In the genomic region with DNA sequence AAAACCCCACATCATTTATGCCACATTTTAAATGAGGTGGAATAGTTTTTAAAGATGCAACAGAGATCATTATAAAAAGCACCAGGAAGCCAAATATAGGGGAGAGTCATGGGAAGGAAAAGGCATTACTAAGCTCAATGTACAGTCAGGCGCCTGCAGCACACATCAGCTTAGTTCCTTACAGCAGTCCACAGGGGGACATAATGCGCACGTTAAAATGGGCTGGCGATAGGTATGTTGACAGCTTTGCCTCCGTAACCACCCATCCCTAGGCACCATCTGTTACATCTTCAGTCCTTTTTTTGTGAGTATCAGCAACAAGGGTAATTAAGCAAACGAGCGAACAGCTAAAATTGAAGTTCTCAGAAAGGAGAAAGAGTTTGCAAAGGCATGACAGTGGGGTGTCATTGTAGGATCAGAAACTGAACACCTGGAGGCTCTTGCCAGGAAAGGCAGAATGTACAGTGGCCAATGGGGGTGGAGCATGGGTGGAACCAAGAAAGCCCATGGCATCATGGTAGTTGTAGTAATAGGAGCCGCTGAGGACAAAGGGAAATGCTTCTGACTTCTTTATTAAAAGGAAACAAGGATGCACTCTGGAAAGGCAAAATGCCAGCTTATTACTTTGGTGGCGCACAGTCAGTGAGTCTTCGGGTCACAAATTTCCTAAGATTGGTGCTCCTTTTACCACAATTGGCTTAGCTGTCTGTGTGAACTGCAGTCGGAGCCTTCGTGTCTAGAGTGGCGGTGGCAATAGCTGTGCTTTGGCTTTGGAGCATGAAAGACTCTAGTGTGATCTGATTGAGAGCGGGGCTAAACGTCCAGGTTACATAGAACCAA, we compare ENCODE assay signal across 10 mouse cellular contexts.
DNase-seq lines count a peak whose midpoint lies in the region; ATAC-seq lines count a peak whose summit lies in the region.
"Had no signal": no experiment of that assay in that cellular context is flagged by ENCODE, and none has a peak within 500 bp of the region (broad histone marks: within the 10 kb centered on the region; RNA-seq: fewer than 3 reads in every experiment).

No protein-coding gene starts in this region.

- peak overlapping the region; percentile 9; the same call in 1 of the 2 replicates for H3K4me3 ChIP-seq in forebrain, embryonic 13.5 days
- H3K4me3 ChIP-seq: heart, embryonic 10.5 days; myocyte had no signal

- H3K27ac ChIP-seq in forebrain, embryonic 13.5 days, result peak overlapping the region; percentile 75
- H3K27ac ChIP-seq: heart, embryonic 10.5 days had no signal

- H3K36me3 ChIP-seq in forebrain, embryonic 13.5 days (ENCODE audit: poor library complexity, severe bottlenecking), result no peaks in the 10 kb centered on the region
- H3K36me3 ChIP-seq: heart, embryonic 10.5 days had no signal

- ATAC-seq in forebrain, embryonic 13.5 days, result peak; percentile 97

- peak overlapping the region; percentile 29 for H3K4me2 ChIP-seq in forebrain, embryonic 13.5 days

- H3K9me3 ChIP-seq in forebrain, embryonic 13.5 days (replicated peaks), result peaks cover 7% of the 10 kb centered on the region; the same call in 1 of the 2 replicates
- H3K9me3 ChIP-seq: heart, embryonic 10.5 days had no signal

- WGBS in forebrain, embryonic 13.5 days, result 66% methylated on average over 15 of the region's 15 CpGs

- no peak overlapping the region for H3K9ac ChIP-seq in forebrain, embryonic 13.5 days

- 0 out of 2 replicates have a peak, but pooled peaks cover 4% of the 10 kb centered on the region for H3K4me1 ChIP-seq in forebrain, embryonic 13.5 days
- H3K4me1 ChIP-seq: heart, embryonic 10.5 days had no signal

- peak; percentile 14 to 15 for DNase-seq in cerebellum, postnatal 36 days
- DNase-seq in cerebellum, postnatal 4 days (ENCODE audit: low spot score in 2 of 2), result no peak
- peak; percentile 25 to 35 for DNase-seq in layer of hippocampus, postnatal 36 days
- DNase-seq in retina, postnatal 1 day, result peak; percentile 44
- no peak for DNase-seq in embryo, embryonic 9.5 days (ENCODE audit: extremely low spot score)
- DNase-seq in kidney, postnatal 10 days, result no peak
- DNase-seq in T-cell, adult 2 months (ENCODE audit: low spot score), result no peak

- no peaks in the 10 kb centered on the region for H3K27me3 ChIP-seq in forebrain, embryonic 13.5 days

Comparison
In these comparisons a context has a peak if more than half of its experiments do, and no peak if none do; other contexts are left out.
1. DNase-seq: peak in cerebellum, postnatal 36 days (2 of 2), layer of hippocampus, postnatal 36 days (2 of 2) and retina, postnatal 1 day (single experiment); none in cerebellum, postnatal 4 days (0 of 2), embryo, embryonic 9.5 days (single experiment), kidney, postnatal 10 days (single experiment) and T-cell, adult 2 months (single experiment).